Mouse (Mus musculus) kidney, adult 9 months (tissue): Measurements from ENCODE around the gene Fuca1.
A peak's percentile ranks its signal among the peaks of the same experiment; 100 is the strongest.
"Not testable (repeated sequence)": the region's sequence is repeated elsewhere in the genome, so short reads cannot be mapped to it uniquely, and the experiment has no call there.

Experiments
- DNase-seq: peaks from one replicate; pipeline ENCODE4 v3.0.0; 2022

Fuca1 gene

DNA sequence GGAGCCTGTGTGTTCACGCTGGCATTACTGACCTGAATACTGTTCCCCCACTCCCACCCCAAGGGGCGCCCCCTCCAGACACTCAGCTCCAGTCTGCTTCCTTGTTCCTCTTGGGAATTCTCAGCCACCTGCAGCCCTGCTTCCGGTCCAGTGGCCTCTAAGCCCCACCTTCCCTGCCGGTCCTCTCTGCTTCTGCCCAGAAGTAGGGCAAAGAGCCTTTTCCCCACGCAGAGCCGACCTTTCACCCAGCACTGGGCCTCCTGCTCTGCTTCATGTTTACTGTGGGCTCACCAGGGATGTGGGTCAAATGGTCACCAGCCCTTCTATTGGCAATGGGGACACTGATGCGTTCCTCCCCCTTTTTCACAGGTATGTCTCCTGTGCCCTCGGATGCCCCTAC, 37.8 kb downstream of the Fuca1 start:
- DNase-seq = peak; percentile 91

DNA sequence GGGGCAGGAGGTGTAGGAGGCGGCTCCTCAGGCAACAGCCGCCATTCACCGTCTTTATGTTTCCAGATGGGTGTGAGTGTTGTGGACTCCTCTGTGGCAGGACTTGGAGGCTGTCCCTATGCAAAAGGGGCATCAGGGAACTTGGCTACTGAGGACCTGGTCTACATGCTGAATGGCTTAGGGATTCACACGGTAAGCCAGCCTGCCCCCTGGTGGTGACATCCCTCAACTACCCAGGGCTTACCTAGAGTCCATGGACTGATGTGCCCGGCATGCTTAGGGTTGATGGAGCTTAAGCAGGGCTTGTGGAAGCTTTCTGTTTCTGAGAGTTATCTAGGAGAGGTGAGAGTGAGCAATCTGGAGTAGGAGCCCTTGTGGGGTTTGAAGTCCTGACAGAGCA, 40.2 kb downstream of the Fuca1 start:
- DNase-seq = peak; percentile 89

DNA sequence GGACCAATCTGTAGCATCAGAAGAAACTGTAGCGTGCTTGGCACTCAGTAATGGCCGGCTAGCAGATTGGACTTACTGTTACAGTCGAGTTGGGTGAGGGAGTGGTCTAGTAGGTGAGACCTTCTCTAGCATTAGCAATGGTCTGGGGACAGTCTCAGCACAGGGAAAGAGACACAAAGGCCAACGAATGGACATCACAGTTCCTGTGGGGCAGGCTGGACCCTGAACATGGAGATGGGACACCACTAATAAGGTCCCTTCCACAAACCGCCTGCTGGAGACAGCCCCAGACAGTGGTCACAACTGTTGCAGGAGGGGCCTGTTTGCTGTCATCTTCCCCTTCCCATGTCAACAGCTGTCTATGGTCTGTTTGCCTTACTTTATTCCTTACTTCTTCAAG, 41.2 kb downstream of the Fuca1 start:
- DNase-seq = peak; percentile 7

DNA sequence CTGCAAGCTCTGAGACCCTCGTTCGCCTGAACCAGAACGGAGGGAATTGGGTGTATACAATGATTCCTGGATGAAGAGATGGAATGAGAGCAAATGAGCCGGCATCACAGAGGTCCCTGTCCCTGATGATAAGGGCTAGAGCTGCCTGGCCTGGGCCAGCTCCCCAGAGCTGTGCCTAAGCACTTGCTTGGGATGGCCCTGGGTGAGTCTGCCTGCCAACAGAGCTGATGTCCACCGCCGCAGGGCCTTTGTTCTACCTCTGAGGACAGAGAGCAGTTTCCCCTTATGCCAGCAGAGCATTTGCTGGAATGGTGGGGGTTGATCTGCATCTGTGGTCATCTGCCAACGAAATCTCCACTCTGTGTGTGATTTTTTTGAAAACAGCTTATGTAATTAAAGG, 41.7 kb downstream of the Fuca1 start:
- peak; percentile 19 for DNase-seq

DNA sequence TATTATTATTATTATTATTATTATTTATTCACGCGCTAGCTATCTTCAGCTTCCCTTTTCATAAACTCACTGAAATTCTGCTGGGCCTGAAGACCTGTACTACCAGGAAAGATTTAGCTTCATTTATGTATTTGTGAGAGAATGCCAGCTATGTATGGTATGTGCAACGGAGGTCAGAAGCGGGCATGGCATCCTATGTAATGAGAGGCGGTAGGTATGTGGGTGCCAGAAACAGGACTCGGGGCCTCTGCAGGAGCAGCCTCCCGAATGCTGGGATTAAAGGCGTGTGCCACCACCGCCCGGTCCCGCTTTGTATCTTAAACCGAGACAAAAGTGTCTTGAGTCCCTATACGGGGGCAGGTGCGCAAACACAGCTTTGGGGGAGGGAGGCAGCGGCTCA, 42.4 kb downstream of the Fuca1 start:
- no peak for DNase-seq

DNA sequence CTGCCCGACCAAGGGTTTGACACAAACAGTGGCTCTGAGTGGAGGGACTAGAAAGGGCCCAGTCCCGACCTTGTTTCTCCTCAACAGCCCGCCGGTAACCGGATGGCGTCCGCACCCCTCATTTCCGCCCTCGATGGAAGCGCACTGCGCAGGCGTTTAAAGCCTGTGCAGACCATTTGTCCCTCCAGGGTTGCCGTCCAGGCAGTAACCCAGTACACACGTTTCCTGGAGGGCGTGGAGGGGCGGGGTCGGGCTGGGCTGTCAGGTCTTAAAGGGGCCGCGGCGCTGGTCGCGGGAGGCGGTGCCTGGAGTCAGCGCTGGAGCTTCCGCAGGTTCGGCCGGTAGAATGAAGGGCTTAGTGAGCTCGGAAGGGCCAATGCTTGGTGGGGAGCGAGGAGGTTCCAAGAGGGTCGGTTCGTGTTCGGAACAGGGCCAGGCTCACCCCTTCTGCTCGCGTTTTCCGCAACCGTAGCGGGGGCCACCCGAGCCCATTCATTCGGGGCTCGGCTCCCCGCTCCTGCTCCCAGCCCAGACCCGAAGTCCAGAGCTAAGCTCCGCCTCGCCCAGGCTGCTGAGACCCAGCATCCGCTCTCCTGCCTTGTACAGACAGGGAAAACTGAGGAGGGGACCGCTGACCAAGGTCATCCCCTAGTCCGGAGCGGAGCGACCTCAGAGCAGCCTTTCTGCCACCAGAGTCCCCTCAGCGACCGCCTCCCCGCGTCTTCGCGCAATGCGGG, 43.1 kb downstream of the Fuca1 start, which contains the start of gene Gale:
Gale (plus strand) TSS at position 271 of the 737 bp plus-strand sequence.
- peak; percentile 94 for DNase-seq

DNA sequence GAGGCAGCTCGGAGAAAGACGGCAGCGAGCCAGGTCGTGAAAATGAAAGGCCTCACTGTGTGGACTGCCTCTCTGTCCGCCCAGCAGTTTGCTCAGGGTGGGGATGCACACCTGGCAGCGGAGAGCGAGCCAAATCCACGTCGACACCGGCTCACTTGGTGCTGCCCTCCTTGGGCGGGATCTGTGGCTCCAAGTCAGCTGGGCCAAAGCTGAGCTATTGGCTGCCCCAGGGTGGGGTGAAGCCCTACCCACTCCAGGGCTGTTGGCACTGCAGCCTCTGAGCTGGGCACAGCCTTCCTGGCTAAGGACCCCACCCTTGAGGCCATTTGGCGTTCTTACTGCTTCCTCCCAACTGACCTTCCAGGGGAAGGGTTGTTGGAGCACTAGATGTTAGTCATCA, 43.9 kb downstream of the Fuca1 start:
- DNase-seq = peak; percentile 79

DNA sequence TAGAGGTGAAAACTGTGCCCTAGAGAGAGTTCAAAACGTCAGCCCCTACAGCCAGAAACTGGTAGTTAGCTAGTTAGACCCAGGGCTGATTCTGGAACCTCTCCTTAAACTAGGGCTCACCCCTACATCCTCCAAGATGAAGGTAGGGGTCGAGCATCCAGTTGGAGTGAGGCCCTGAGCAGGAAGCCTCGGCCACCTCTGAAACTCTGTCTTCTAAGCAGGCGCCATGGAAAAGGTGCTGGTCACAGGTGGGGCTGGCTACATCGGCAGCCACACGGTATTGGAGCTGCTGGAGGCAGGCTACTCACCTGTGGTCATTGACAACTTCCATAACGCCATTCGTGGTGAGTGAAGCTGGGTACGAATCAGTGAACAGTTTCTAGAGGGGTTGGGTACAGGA, 44.6 kb downstream of the Fuca1 start:
- peak; percentile 17 for DNase-seq

DNA sequence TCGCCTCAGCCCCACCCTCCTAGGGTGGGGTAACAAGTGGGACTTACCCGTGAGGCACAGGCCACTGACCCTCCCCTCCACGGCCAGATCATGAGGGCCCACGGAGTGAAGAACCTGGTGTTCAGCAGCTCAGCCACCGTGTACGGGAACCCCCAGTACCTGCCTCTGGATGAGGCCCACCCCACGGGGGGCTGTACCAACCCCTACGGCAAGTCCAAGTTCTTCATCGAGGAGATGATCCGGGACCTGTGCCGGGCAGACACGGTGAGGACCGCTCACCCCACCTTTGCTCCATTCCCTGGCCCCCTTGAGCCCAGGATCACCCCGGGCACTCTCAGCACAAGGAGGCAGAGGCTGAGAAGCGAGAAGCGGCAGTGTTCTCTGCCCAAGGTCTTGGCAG, 45.7 kb downstream of the Fuca1 start:
- no peak for DNase-seq

DNA sequence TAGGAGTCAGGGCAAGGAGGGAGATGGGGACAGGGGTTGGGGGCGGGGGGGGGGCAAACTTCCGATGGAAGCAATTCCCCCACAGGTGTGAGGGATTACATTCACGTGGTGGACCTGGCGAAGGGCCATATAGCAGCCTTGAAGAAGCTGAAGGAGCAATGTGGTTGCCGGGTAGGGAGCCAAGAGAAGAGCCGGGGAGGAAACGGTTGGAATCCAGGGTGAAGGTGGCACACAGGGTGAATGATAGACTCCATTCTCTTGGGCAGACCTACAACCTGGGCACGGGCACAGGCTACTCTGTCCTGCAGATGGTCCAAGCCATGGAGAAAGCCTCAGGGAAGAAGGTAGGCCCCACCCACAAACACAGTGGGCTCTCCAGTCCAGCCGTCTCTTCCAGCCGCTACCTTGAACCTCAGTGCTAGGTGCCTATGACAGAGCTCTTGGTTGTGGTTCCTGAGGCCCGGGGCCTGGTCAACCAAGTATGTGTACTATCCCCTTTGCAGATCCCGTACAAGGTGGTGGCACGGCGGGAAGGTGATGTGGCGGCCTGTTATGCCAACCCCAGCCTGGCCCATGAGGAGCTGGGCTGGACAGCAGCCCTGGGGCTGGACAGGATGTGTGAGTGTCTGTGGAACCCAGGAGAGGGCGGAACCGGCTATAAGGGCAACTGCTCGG, 46.7 kb downstream of the Fuca1 start:
- no peak for DNase-seq

DNA sequence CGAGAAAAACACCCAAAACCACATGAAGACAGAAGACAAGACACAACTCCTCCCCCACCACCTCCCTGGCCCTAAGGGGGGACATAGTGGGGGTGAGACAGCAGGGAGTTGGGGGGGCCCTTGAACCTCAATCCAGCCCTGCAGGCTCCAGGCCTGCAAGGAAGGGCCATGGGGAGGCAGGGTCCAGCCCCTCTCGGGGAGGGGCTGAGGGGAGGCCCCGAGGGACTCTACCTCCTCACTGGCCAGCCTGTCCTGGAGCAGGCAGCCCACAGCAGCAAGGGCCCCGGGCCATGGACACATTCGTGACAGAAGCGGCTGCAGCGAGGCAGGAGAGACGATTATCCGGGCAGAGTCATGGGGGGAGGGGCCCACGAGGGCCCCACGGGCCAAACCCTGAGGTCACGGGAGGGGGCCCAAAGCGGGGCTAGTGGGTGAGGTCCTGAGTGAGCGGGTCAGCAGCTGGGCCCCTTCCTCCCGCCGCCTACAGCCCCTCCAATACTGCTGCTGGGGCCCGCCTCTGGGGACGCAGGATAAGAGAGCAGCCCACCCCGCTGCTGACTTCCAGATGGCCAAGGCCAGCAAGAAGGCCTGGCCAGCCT, 47.8 kb downstream of the Fuca1 start:
- no peak for DNase-seq

DNA sequence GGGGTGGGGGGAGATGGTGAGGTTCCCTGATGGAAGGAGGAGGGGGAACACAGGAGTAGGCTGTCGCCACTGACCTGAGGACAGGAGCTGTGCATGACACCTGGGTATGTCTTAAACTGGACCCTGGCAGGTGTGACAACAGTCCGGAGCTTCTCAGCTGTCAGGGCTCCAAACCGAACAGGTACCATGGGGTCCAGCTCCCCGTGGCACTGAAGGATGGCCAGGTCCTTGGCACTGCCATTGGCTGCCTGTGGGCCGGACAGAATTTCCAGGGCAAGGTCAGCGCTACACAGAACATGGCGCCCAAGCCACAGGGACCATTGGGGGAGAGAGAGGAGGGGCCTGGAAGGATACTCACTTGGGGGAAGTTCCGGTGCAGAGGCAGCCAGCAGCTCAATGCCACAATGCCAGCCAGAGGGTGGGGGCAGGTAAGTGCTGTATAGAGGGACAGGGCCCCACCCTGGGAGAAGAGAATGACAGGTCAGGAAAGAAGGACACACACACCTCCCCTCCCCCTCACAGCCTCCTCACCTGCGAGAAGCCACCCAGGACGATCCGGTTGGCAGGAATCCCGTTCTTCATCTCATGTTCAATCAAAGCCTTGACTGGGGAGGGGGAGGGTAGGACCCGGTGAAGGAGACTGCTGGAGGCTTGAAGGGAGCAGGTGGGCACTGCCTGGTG, 48.7 kb downstream of the Fuca1 start:
- DNase-seq = peak; percentile 6

DNA sequence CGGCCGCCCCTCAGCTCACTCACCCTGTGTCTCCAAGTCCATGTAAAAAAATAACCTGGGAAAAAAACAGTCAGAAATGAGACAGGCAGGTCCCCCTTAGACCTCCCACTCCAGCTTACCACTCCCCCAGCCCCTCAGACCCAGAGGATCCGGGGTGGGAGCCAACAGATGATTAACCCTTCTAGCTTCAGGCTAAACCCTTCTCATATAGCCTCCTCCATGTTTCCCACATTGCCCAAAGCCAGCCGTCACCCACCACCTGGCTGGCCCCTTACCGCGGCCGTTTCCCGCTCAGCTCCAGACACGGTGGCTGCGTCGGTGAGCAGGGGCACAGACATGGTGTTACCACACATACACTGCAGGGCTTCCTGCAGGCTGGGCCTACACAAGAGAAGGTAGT, 50.0 kb downstream of the Fuca1 start:
- DNase-seq = no peak

DNA sequence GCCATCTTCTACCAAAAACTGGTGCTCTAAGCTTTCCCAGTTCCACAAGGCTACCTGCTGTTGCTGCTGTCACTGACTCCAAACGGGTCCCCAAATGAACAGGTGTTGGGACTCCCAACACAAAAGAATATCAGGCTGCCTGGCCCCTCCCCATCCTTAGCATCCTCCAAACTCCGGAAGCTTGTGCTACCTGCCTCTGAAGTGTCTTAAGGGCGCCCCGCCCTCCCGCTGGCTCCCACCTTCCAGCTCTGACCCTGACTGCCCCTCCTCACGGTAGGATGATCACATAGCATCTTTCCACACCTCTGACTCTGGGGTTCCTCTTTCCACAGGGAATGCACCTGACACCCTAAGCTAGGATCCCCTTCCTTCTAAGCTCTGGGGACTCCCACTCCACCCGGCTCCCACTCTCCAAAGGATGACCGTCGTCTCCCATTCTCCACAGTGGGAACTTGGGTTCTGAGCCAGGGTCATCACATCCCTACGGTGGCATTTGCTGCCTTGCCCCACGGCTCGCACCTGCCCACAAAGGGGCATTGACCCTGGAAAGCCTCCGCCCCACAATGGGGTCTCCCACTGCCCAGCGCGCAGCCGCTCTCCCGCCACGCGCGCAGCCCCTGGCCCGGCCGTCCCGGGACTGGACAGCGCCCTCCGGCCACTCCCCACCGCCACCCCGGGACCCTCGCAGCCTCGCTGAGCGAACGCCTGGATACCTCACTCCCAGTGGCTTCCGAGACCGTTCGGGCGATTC, 51.4 kb downstream of the Fuca1 start:
- no peak for DNase-seq

DNA sequence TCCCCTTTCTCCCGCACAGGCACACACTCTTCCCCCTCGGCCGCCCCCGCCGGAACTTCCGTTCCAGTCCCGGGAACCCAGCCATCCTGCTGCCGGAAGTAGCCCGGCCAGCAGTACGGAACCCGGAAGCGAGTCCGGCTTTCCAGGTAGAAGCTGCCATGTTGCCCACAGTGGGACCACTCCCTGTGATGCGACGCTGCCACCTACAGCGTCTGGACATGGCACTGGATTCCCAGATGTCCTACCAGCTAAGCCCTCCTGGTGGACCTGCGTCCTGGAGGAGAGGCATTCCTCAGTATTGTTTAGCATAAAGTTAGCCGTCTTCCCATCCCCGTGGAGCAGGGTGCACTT, 52.0 kb downstream of the Fuca1 start, which contains the start of gene Lypla2:
Lypla2 (minus strand) TSS at position 71 of the 351 bp plus-strand sequence.
- DNase-seq = peak; percentile 88

DNA sequence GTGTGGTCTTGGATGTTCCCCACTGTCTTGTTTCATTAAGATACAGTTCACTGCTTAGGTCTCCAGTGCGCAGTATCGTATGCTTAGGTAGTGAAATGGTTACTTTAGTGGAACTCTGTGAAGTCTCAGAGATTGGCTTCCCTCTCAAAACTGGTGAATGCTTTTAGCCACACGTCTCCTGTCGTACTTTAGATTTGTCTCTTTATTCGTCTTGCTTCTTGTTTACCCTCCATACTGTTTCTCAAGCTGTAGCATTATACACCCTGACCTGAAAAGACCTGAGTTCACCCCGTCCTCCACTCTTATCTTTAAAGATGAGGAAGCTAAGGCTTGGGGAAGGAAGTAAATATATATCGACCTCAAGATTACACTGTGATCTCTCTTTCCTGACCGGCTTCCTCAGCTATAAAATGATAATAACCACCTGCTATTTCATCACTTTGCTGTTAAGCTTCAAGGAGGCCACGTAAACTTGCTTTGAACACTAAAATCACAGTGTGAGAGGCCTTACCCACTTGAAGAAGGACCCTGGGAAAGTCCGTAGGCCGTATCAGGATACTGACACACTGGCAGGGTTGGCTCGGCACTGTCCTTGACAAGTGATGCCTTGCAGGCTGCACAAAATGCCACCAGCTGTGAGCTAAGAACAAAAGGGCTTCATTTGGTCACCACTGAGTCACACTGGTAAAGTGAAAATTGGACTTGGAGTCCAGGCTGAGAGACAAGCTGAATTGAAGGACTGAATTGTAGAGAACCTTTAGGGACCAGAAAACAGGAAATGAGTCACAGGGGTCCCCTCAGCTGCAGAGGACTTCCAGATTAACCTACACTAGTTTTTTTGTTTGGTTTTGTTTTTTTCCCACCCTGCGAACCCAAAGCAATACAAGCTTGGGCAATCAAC, 52.6 kb downstream of the Fuca1 start:
- no peak for DNase-seq

DNA sequence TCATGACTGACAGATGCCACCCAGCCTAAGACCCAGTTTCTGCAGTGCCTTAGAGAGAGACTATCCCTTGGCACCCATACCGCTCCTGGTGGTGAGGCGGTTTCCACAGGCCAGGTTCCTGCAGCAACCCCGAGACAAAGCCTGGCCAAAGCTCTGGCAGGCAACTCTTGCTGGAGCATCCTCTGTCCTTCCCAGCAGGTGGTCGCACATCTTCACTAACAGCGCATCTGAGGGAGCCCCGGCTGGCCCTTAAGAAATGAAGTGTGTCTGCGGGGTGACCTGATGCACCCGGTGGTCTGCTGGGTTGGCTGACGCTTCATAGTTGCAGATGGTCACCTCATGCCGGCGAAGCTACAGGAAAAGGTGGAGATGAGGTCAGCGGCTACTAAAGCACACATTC, 55.6 kb downstream of the Fuca1 start:
- DNase-seq = no peak

DNA sequence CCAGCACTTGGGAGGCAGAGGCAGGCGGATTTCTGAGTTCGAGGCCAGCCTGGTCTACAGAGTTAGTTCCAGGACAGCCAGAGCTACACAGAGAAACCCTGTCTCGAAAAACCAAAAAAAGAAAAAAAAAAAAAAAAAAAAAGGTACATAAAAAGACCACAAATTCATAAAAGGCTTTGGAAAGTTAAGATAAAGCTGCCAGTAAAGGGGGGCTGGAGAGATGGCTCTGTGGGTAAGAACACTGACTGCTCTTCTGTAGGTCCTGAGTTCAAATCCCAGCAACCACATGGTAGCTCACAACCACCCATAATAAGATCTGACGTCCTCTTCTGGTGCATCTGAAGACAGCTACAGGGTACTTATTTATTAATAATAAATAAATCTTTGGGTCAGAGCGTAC, 59.7 kb downstream of the Fuca1 start:
- DNase-seq = not testable (repeated sequence)

DNA sequence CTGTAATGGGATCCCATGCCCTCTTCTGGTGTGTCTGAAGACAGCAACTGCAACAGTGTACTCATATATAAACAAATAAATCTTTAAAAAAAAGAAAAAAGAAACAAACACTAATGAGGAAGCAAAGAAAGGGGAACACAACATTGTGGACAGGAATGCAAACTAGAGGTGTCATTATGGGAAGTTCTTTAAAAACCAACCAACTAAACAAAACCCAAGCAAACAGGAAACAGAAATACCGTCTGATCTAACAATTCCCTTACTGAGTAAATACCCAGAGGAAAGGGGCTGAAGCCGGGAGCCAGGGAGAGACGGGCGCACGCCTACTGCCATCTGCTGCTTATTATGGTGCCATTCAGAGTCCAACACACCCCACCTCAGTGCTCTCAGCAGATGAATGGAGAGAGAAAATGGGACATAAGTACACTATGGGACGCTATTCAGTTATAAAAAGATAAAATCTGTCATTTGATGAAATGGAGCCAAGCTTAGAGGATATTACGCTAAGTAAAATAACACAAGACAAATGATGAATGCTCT, 61.1 kb downstream of the Fuca1 start:
- DNase-seq = no peak

DNA sequence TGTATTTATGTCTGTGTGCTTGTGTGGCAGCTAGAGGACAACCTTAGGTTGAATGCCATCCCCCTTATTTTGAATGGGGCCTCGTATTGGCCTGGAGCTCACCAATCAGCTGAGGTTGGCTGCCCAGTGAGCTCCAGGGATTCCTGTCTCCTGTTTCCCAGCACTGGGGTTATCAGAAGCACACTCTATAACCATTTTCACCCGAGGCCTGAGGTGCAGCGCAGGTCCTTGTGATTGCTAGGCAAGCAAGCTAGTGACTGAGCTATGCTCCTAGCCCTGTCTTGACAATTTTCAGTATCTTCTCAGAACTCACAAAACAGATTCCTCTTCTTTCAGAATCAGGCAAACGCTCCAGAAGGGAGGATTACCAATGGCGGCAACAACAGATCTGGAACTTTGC, 64.0 kb downstream of the Fuca1 start:
- DNase-seq = no peak

DNA sequence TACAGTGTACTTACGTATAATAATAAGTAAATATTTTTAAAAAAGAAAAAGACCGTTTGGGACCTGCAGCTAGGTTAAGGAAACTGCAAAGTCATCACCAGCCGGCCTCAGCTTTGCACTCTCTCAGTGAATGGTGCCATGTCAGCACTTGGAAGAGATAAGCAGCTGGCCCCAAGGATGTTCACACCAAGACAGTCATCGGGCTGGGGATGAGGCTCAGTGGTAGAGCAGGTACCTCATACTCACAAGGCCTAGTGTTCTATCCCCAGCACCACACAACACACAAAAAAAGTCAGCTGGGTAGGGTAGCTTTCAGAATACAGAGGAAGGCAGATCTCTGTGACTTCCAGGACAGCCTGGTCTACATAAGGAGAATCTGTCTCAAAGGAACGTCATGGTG, 64.7 kb downstream of the Fuca1 start:
- no peak for DNase-seq

DNA sequence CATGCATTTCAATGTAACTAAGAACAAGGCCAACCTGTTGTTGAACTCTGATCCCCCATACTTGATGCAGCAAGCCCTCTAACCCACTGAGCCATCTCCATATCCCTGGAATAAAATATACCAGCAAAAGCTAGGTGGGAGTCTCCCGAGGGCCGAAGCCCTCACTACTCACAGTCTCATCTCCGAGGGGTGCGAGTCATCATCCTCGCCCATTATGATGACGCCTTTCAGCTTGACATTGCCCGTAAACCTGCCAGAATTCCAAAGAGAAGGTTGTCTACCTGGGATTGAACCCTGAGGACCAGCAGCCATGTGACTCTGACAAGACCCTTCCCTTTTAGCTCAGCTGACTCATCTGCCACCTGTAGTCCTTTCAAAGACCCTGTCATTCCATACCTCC, 65.2 kb downstream of the Fuca1 start:
- DNase-seq = no peak
